Mouse (Mus musculus): ENCODE measurements at regions not wholly inside any gene's neighbourhood (a gene's known extent, or its start where the extent isn't known, plus 50 kb on each side); places are given as distances from the start of the nearest gene placed in this dataset.

GRCm38 (mm10) chr10:118608376-118609145, 167.7 kb downstream of the Ifng start:
- H3K27me3 ChIP-seq (ENCODE audit: insufficient read depth, low read length): no peaks in the 10 kb centered on the region
- ATAC-seq (no peak), DNase-seq (ENCODE audit: low spot score) (no peak)
- no peak for TF ChIP-seq CTCF (IDR thresholded peaks at IDR 0.05; ENCODE audit: low read depth)
- H3K27ac ChIP-seq: no peak overlapping the region
- H3K4me3 ChIP-seq (ENCODE audit: low read length): no peak overlapping the region
- no peak overlapping the region for H3K4me2 ChIP-seq (ENCODE audit: low read depth, low read length)
- no peaks in the 10 kb centered on the region for H3K9me3 ChIP-seq (ENCODE audit: low read length)
- H3K4me1 ChIP-seq (ENCODE audit: insufficient read depth, low read length): no peaks in the 10 kb centered on the region
- no peaks in the 10 kb centered on the region for H3K36me3 ChIP-seq (ENCODE audit: insufficient read depth, low read length)
- H3K9ac ChIP-seq (replicated peaks; ENCODE audit: low read length): no peak overlapping the region
- 59% methylated on average over 4 of the region's 4 CpGs for WGBS

- Histone ChIP-seq H3K27ac (no peak overlapping the region), H3K4me3 (ENCODE audit: low read length) (no peak overlapping the region), H3K36me3 (ENCODE audit: insufficient read depth, low read length) (no peaks in the 10 kb centered on the region), H3K9me3 (ENCODE audit: low read length) (no peaks in the 10 kb centered on the region), H3K4me1 (ENCODE audit: insufficient read depth, low read length) (no peaks in the 10 kb centered on the region), H3K27me3 (ENCODE audit: insufficient read depth, low read length) (no peaks in the 10 kb centered on the region), H3K9ac (replicated peaks; ENCODE audit: low read length) (no peak overlapping the region), H3K4me2 (ENCODE audit: low read depth, low read length) (no peak overlapping the region)
- DNase-seq (ENCODE audit: low spot score): no peak
- TF ChIP-seq CTCF (IDR thresholded peaks at IDR 0.05; ENCODE audit: low read depth): no peak
- no peak for ATAC-seq
- WGBS: 79% methylated on average over 4 of the region's 4 CpGs
Measured at GRCm38 (mm10) chr10:118609157-118609556, 168.3 kb downstream of the Ifng start.

- Histone ChIP-seq H3K4me1 (ENCODE audit: insufficient read depth, low read length) (no peaks in the 10 kb centered on the region), H3K4me2 (ENCODE audit: low read depth, low read length) (no peak overlapping the region), H3K27ac (no peak overlapping the region), H3K9ac (replicated peaks; ENCODE audit: low read length) (no peak overlapping the region), H3K36me3 (ENCODE audit: insufficient read depth, low read length) (no peaks in the 10 kb centered on the region), H3K4me3 (ENCODE audit: low read length) (no peak overlapping the region), H3K9me3 (ENCODE audit: low read length) (no peaks in the 10 kb centered on the region), H3K27me3 (ENCODE audit: insufficient read depth, low read length) (no peaks in the 10 kb centered on the region)
- no peak for TF ChIP-seq CTCF (IDR thresholded peaks at IDR 0.05; ENCODE audit: low read depth)
- no peak for DNase-seq (ENCODE audit: low spot score)
- no peak for ATAC-seq
- WGBS: 82% methylated on average over 7 of the region's 7 CpGs
Measured at GRCm38 (mm10) chr10:118610868-118611461, 170.1 kb downstream of the Ifng start.

- no peak for TF ChIP-seq CTCF (IDR thresholded peaks at IDR 0.05; ENCODE audit: low read depth)
- Histone ChIP-seq H3K4me1 (ENCODE audit: insufficient read depth, low read length) (no peaks in the 10 kb centered on the region), H3K27me3 (ENCODE audit: insufficient read depth, low read length) (no peaks in the 10 kb centered on the region), H3K9me3 (ENCODE audit: low read length) (no peaks in the 10 kb centered on the region), H3K36me3 (ENCODE audit: insufficient read depth, low read length) (no peaks in the 10 kb centered on the region), H3K4me2 (ENCODE audit: low read depth, low read length) (no peak overlapping the region), H3K4me3 (ENCODE audit: low read length) (no peak overlapping the region), H3K27ac (no peak overlapping the region), H3K9ac (replicated peaks; ENCODE audit: low read length) (no peak overlapping the region)
- 87% methylated on average over 7 of the region's 7 CpGs for WGBS
- no peak for ATAC-seq
- DNase-seq (ENCODE audit: low spot score): no peak
Measured at GRCm38 (mm10) chr10:118612091-118612490, 171.2 kb downstream of the Ifng start.

- ATAC-seq: no peak
- no peak overlapping the region for H3K4me3 ChIP-seq (ENCODE audit: low read length)
- WGBS: 86% methylated on average over 14 of the region's 14 CpGs
- no peaks in the 10 kb centered on the region for H3K27me3 ChIP-seq (ENCODE audit: insufficient read depth, low read length)
- TF ChIP-seq CTCF (IDR thresholded peaks at IDR 0.05; ENCODE audit: low read depth): no peak
- DNase-seq (ENCODE audit: low spot score): no peak
- H3K4me1 ChIP-seq (ENCODE audit: insufficient read depth, low read length): no peaks in the 10 kb centered on the region
- no peak overlapping the region for H3K4me2 ChIP-seq (ENCODE audit: low read depth, low read length)
- H3K36me3 ChIP-seq (ENCODE audit: insufficient read depth, low read length): no peaks in the 10 kb centered on the region
- no peaks in the 10 kb centered on the region for H3K9me3 ChIP-seq (ENCODE audit: low read length)
- H3K27ac ChIP-seq: no peak overlapping the region
- no peak overlapping the region for H3K9ac ChIP-seq (replicated peaks; ENCODE audit: low read length)
Measured at GRCm38 (mm10) chr10:118613056-118613695, 172.3 kb downstream of the Ifng start.

- no peak for ATAC-seq
- Histone ChIP-seq H3K9me3 (ENCODE audit: low read length) (no peaks in the 10 kb centered on the region), H3K36me3 (ENCODE audit: insufficient read depth, low read length) (no peaks in the 10 kb centered on the region), H3K9ac (replicated peaks; ENCODE audit: low read length) (no peak overlapping the region), H3K4me1 (ENCODE audit: insufficient read depth, low read length) (no peaks in the 10 kb centered on the region), H3K4me3 (ENCODE audit: low read length) (no peak overlapping the region), H3K27me3 (ENCODE audit: insufficient read depth, low read length) (no peaks in the 10 kb centered on the region), H3K4me2 (ENCODE audit: low read depth, low read length) (no peak overlapping the region), H3K27ac (no peak overlapping the region)
- WGBS: 93% methylated on average over 6 of the region's 6 CpGs
- no peak for TF ChIP-seq CTCF (IDR thresholded peaks at IDR 0.05; ENCODE audit: low read depth)
- no peak for DNase-seq (ENCODE audit: low spot score)
Measured at GRCm38 (mm10) chr10:118614251-118614865, 173.5 kb downstream of the Ifng start.

Measured in hindbrain, postnatal 0 days (tissue).